Mouse (Mus musculus): Measurements from ENCODE around the gene Eno3.

DNA sequence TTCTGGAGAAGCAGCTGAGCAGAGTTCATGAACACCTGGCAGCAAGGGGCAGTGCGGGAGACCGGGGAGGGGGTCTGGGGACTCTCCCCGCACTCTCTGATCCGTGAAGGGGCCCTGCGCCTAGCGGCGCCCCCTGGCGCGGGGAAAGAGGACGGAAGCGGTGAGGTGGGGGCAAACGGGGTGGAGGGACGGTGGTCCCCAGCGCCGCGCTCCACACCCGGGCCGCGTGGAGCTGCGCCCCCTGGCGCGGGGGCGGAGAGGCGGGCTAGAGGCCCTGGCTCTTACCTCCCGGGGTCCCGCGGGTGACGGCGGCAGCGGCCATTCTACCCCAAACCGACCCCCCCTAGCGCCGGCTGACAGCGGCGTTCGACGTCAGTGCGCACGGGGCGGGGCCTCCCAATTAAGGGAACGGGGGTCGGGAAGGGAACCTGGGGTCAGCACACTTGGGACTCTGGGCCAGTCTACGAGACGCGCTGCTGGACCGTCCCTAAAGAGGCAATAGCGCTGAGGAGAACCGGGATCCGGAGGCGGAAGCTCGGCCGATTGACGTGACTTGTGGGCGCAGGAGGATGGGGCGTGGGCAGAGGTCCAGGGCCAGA lies 30.7 kb downstream of the Eno3 start, which contains the start of gene Camta2:
- peak; percentile 66 to 68; a peak in 3 of 4 replicates for TF ChIP-seq POLR2A (IDR thresholded peaks at IDR 0.05; ENCODE audit: control insufficient read depth in 1 of 2, insufficient read depth in 1 of 2, low read depth in 1 of 2, low read length in 2 of 2, poor library complexity in 1 of 2)
- no peak for TF ChIP-seq RAD21 (IDR thresholded peaks at IDR 0.05; ENCODE audit: low read depth, low read length)
- no peak for TF ChIP-seq GATA1 (IDR thresholded peaks at IDR 0.05; ENCODE audit: low read depth, low read length)
- peak; percentile 59; the same call in 1 of the 2 replicates for TF ChIP-seq SIN3A (IDR thresholded peaks at IDR 0.05; ENCODE audit: low read length)
- no peak for TF ChIP-seq ZKSCAN1 (IDR thresholded peaks at IDR 0.05; ENCODE audit: low read depth, low read length)
- no peak for TF ChIP-seq CHD2 (IDR thresholded peaks at IDR 0.05; ENCODE audit: low read length)
- peak; percentile 45 to 69 (median 64); a peak in 5 of 6 replicates for TF ChIP-seq CTCF (IDR thresholded peaks at IDR 0.05 in 2 of 3, conservative IDR thresholded peaks at IDR 0.05 in 1 of 3; ENCODE audit: control insufficient read depth in 1 of 3, insufficient read depth in 1 of 3, low read depth in 2 of 3, low read length in 3 of 3, poor library complexity in 1 of 3, severe bottlenecking in 1 of 3)
- no peak for TF ChIP-seq MAX (IDR thresholded peaks at IDR 0.05; ENCODE audit: low read length)
- no peak for TF ChIP-seq TBP (IDR thresholded peaks at IDR 0.05; ENCODE audit: low read depth, low read length)

All from MEL (cell line).